Mouse (Mus musculus): ENCODE data around the gene Txndc16.

Gene Txndc16

DNA sequence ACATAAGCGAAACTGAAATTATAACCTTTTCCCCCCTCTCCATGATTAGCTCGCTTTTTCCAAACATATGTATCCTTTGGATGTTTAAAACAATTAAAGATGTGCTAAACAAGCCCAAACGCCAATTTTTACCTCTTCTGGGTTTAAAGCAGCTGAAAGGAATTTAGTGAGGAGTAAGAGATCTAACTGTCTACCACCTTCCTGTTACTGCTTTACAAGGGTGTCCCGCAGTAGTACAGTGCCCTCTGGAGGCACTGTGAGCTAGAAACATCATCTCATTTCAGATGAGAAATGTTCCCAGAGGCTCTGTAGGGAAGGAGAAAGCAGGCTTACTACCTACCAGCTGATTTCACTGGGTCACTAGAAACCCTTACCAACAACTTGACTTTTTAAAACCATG, 77.6 kb downstream of the Txndc16 start:
- DNase-seq = peak; percentile 64 to 70

DNA sequence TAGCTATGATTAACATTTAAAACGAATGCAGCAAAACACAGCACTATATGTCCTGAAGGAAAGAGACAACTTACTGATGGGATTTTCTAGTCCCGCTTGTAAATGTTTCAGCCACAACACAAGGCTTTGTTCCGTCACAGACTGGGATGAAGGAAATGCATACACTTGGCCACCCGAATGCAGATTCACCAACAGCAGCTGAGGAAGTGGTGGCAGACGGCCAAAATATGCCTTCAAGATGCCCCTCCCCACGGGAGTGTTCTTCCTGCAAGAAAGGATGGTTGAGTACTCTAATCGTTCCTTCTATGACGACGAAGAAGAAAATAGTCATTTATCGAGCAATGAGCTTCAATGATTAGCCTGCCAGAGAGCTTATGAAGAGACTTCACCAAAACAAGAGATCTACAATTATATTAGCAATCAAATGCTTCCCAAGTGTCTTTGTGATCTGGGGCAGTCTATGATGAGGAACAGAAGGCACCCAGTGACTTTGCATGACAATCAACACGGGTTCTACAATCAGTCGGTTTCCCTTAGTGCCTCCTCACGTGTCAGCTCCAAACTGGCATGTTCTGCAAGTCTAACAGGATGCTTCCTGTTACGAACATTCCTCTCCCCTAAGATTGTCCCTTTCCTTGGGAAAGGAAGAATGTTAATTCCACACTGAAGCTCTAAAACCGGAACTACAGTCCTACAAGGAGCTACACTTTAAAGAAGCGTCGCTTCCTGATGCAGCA, 79.6 kb downstream of the Txndc16 start:
- DNase-seq = peak; percentile 27 to 30

GRCm38 (mm10) chr14:45135961-45136360, 84.2 kb downstream of the Txndc16 start:
- DNase-seq = no peak

DNA sequence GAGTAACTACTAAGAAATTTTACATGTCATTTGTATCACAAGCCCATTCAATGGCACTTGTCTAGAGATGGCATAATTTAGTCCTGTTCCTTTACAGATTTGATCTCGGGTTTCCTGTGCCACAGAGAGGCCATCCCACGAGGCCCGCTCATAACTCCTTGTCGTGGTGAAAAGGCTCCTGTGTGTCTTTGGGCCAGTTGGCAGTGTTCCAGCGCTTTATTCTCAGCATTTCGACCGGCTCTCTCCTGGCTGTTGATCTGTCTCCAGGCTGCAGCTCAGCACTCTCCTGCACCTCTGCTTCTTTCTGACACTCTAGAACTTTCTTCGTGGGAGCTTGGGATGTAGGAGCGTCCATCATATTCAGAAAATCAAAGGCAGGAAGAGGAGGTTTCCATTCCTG, 84.6 kb downstream of the Txndc16 start:
- DNase-seq = peak; percentile 40 to 56

- no peak for DNase-seq
These were observed 101.8 kb downstream of the Txndc16 start for GRCm38 (mm10) chr14:45118359-45118758.

- no peak for DNase-seq
These were observed 117.9 kb downstream of the Txndc16 start for GRCm38 (mm10) chr14:45102201-45102600.

- no peak for DNase-seq
These were observed 127.8 kb downstream of the Txndc16 start for GRCm38 (mm10) chr14:45092327-45092726.

GRCm38 (mm10) chr14:45090011-45090410, 130.1 kb downstream of the Txndc16 start:
- DNase-seq = no peak

DNA sequence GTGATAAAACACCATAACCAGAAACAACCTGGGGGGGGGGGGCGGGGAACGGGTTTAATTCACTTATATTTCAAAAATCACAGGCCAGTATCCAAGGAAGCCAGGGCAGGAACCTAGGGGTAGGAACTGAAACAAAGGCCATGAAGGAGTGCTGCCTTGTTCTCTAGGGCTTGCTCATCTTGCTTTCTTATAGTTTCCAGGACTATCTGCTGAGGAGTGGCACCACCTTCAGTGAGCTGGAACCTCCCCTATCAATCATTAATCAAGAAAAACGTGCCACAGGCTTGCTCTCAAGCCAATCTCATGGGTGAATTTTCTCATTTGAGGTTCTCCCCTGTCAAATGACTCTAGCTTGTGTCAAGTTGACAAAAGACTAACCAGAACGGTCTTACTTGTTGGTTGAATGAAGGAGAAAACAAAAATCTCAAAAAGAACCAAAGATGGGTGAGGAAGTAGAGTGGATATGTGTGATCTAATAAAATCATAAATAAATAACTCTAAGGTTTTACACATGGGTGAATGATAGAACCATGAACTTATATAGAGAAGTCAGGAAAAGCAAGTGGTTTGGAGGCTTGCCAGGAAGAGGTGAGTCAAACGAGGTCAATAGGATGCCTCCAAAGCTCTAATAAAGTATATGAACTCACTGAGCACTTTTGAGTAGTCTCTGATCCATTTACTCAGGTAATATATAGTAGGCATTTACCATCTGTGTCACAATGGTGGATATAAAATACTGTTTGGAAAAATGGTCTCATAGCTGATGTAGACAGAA, 134.3 kb downstream of the Txndc16 start:
- no peak for DNase-seq

- DNase-seq = no peak
These were observed 135.4 kb downstream of the Txndc16 start for GRCm38 (mm10) chr14:45084656-45085280.

- peak in 1 of 2 experiments; percentile 4 for DNase-seq
These were observed 136.6 kb downstream of the Txndc16 start for GRCm38 (mm10) chr14:45083540-45083939.

Data from kidney, postnatal 4 days (tissue).